Mouse (Mus musculus) left cerebral cortex, postnatal 4 days (tissue): ENCODE results near the gene Hes2. TPM values are rescaled to one million over a fixed set of nuclear protein-coding genes. Genes with fewer than 3 reads are reported as not detected.
A peak's percentile ranks its signal among the peaks of the same experiment; 100 is the strongest.

Experiments
- DNase-seq: peaks from one replicate; pipeline ENCODE4 v3.0.0-alpha.2; 2022
- intact Hi-C: fragments of 180-260 bp; cut with DNase I; formaldehyde crosslinking; loops from one replicate; pipeline ENCODE4 v1.15.1; 2025
- total RNA-seq, 2 experiments: library from RNA; stranded (reverse); gene quantifications; 2 replicates each; pipeline ENCODE4 v1.2.3; 2021

The Hes2 gene
- total RNA-seq, 2 experiments from 2014 or later = not detected

DNA sequence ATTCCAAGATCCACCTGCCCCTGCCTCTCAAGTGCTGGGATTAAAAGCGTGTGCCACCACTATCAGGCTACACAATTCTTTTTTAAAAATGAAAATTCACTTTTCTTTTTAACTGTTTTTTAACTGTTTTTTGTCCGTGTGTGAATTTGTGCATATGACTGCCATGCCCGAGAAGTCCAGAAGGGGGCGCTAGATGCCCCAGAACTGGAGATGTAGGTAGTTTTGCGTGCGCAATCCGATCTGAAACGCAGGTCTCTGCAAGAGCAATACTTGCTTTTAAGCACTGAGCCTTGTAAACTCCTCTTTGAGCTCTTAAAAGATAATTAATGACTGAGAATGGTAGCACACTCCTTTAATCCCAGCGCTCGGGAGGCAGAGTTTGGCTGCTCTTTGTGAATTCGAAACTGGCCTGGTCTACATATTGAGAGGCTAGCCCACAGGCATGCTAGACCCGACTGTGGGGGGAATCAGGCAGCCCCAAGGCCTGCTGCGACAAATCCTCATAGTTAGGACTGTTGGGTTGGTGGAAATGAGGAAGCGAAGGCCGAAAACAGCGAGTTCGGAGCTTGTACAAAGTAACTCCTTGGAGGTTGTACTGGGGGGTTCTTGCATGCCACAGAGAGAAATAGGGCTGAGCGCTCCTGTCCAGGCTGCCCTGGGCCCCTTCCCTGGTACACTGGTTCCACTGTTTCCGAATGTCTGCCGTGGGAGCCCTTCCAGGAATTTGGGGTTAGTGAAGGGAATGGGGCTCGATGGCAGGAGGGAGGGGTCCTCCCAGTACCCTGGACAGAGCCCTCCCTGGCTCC lies 685 bp upstream of the Hes2 start:
- DNase-seq = peak; percentile 49
- intact Hi-C loops = no loop called here

GRCm38 (mm10) chr4:152159285-152159678 lies 615 bp downstream of the Hes2 start:
- DNase-seq = no peak
- intact Hi-C loops = no loop called here

GRCm38 (mm10) chr4:152160748-152161147 lies 2.1 kb downstream of the Hes2 start:
- intact Hi-C loops = no loop called here
- DNase-seq = no peak

DNA sequence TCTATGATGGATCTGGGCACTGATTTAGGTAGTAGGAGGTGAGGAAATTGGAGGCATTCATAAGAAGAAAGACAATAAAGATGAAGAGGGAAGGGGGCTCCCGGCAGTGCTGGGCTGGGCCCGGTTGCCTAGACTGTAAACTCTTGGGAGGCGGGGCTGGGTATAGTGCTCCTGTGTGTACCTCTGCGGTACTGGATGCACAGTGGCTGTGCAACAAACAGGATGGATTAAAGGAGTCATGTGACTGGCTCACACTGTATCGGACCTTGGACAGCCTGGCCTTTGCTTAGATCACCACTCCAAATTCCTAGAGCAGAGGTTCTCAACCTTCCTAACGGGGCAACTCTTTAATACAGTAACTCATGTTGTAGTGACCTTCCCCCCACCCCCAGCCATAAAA lies 2.9 kb downstream of the Hes2 start:
- no peak for DNase-seq
- intact Hi-C loops = no loop called here

DNA sequence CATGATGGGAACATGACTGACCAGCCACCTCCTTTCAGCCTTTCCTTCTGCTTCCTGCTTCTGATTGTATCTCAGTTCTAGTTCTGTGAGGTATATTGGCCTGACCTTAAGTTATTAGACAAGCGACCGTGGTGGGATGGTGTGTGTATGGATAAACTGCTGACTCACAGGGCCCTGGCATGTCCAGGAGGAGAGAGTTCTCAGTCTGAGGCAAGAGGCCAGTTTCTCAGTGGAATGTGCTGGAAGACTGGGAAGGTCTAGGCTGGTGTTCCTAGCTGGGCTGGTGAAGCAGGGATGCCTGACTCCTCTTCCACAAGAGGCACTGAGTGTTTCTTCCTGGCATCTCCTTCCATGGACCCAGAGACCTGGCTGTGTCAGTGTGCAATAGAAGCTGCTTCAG lies 4.1 kb downstream of the Hes2 start:
- no peak for DNase-seq
- intact Hi-C loops = no loop called here

DNA sequence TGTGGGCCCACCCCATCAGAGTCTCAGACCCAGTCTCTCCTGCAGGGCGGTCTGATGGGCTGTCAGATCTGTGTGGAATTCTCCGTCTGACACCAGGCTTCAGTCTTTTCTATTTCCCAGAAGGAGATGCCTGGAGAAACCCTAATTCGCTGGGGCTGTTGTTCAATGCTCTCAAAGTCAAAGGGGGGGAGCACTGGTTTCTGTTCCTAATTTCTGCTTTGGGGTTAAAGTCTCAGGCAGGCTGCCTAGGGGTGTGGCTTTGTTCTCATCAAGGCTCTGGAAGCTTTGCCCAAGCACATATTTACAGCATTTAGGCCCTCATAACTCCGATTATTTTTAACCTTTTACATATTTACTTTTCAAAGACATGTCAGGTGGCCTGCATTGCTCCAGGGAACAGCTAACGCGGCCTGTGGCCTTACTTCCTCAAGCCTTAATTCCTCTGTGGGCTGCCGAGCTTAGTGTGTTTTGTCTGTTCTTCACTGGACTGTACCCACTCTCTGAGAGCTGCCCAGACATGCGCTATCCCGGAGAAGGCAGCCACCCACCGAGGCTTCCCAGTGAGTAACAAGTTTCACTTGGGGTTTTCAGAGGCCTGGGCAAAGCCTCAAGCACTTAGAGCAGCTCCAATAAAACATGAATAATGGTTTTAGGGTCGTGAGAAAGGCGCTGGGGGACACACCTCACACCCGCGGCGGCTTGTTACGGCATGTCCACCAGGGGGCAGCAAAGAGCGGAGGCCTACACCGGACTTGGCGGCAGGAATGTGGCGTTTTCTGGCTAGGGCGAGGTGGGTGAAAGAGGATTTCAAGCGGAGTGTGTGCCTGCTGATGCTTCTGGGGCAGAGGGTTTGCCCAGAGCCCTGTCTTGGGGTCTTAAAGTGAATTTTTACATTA lies 6.6 kb downstream of the Hes2 start:
- peak; percentile 74 for DNase-seq
- intact Hi-C loops = no loop called here

- intact Hi-C loops = no loop called here
- no peak for DNase-seq
Observed at GRCm38 (mm10) chr4:152168052-152168451, 9.4 kb downstream of the Hes2 start.

GRCm38 (mm10) chr4:152169103-152169502 lies 10.4 kb downstream of the Hes2 start:
- intact Hi-C loops = no loop called here
- DNase-seq = no peak

DNA sequence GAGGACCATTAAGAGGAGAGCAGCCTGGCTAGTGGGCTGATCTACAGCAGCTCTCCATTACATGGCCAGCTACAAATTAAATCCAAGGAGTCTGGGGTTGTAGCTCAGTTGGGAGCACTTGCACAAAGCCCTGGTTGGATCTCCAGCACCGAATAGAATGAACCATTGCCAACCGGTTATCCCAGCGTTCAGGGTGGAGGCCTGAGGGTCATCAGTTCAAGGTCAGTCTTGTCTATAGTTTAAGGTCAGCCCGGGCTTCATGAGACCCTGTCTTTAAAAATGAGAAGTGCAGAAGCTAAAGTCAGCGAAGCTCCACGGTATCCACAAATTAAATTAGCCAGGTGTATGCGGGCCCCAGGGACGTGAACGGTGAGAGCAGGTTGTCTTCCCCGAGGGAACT lies 11.6 kb downstream of the Hes2 start:
- intact Hi-C loops = loop anchor here (10.0 kb wide), 1 partner anchor 255 kb away; no protein-coding TSS in a partner anchor
- no peak for DNase-seq

GRCm38 (mm10) chr4:152171543-152171942 lies 12.9 kb downstream of the Hes2 start:
- intact Hi-C loops = loop anchor here (10.0 kb wide), 1 partner anchor 253 kb away; no protein-coding TSS in a partner anchor
- DNase-seq = no peak

DNA sequence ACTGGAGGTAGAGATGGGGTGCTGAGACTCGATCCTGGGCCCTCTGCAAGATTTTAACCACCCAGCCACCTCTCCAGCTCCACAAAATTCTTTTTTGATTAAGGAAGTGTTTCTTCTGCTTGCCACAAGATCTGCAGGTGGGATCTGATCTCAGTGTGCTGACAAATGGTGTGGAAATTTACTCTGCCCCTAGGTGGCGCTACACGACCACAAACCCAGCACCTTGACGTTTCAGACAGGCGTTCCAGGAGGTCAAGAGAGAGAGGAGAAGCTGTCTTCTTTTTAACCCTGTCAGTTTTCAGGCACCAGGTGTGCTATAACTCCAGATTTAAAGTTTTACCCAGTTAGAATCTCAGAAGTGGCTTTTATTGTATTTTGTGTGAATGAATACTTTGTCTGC lies 14.4 kb downstream of the Hes2 start:
- intact Hi-C loops = loop anchor here (10.0 kb wide), 1 partner anchor 252 kb away; no protein-coding TSS in a partner anchor
- peak; percentile 80 for DNase-seq

DNA sequence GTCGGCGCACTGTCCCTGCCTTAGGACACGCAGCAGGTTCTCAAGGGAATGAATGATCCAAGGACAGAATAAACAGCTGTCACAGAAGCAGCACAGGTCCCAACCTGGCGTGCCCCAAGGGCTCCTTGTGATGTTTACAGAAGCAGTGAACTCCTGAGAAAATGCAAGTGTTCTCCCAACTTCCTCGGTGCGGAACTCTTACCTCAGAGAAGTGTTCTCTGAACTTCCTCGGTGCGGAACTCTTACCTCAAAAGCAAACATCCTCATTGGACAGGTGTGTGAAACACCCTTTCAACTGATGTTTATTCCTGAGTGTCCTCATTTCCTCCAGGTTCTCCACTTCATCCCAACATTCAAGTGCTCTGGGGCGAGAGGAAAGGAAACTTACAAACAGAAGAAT lies 15.3 kb downstream of the Hes2 start:
- no peak for DNase-seq
- intact Hi-C loops = loop anchor here (10.0 kb wide), 1 partner anchor 251 kb away; no protein-coding TSS in a partner anchor

DNA sequence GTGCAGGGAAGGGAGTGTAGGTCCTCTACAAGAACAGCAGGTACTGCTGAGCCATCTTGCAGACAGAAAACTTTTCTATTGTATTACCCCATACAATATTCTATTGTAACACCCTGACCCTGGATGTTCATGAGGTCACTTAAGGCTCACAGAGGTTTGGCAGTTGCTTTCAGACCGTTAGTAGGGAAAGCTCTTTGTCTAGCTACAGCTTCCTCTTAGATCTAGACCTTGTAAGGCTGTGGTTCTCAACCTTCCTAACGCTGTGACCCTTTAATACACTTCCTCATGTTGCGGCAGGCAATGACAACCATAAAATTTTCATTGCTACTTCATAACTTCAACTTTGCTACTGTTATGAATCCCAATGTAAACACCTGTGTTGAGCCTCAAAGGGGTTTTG lies 18.0 kb downstream of the Hes2 start:
- DNase-seq = no peak
- intact Hi-C loops = loop anchor here (5.0 to 10.0 kb wide), 2 partner anchors 111 to 248 kb away; no protein-coding TSS in a partner anchor

DNA sequence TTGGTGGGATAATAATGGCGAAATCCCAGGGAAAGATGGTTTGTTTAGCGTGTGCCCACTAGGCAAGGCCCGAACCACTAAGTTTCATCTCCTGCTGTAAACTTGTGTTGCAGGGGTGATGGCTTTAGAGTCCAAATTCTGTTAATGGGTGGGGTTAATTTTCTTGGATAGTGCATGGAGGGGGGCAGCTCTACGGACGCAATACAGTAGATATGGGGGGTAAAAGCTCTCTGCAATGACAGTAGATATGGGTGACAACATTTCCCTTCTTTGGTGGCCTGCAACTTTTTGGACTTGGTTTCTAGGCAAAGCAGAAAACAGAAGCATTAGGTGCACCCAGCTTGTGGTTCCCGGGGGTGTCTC lies 18.5 kb downstream of the Hes2 start:
- intact Hi-C loops = loop anchor here (5.0 to 10.0 kb wide), 2 partner anchors 110 to 248 kb away; no protein-coding TSS in a partner anchor
- no peak for DNase-seq

GRCm38 (mm10) chr4:152177537-152178343 lies 19.1 kb downstream of the Hes2 start, which contains the start of gene Acot7:
TSS of gene Acot7 (plus strand) at chr4:152178134.
- DNase-seq = peak; percentile 97
- intact Hi-C loops = loop anchor here (5.0 to 10.0 kb wide), 2 partner anchors 110 to 247 kb away; no protein-coding TSS in a partner anchor

DNA sequence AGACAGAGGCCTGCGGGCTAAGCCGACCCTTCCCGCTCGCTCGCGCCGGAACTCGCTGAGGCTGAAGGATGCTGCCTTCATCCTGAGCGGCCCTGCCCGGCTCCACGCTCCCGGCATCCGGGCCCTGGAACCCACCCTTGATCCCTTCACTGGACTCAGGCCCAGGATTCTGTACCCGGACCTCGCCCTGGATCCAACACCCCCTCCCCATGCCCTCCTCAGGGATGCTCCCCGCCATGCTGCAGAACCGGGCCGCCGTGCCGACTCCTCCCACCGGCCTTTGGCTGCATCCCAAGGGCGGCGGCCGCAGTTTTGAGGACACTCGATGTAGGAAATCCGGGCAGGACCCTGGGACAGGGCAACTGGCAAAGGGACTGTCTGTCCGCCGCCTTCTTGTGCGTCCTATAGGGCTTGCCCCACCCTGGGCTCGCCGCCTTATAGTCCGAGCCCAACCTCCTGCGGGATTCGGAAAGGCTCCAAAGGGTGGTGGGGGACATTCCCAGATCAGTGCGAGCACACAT lies 19.7 kb downstream of the Hes2 start:
- peak; percentile 52 for DNase-seq

GRCm38 (mm10) chr4:152178916-152179705 lies 20.4 kb downstream of the Hes2 start:
- intact Hi-C loops = loop anchor here (5.0 to 10.0 kb wide), 2 partner anchors 108 to 246 kb away; no protein-coding TSS in a partner anchor
- DNase-seq = no peak

More for the DNA sequence above, 19.7 kb downstream of the Hes2 start:
- intact Hi-C loops = loop anchor here (5.0 to 10.0 kb wide), 2 partner anchors 109 to 246 kb away; no protein-coding TSS in a partner anchor

GRCm38 (mm10) chr4:152179946-152180660 lies 21.4 kb downstream of the Hes2 start:
- intact Hi-C loops = loop anchor here (5.0 to 10.0 kb wide), 2 partner anchors 107 to 245 kb away; no protein-coding TSS in a partner anchor
- no peak for DNase-seq
